Comparison of ENCODE assay signal across 15 mouse cellular contexts in the genomic region with DNA sequence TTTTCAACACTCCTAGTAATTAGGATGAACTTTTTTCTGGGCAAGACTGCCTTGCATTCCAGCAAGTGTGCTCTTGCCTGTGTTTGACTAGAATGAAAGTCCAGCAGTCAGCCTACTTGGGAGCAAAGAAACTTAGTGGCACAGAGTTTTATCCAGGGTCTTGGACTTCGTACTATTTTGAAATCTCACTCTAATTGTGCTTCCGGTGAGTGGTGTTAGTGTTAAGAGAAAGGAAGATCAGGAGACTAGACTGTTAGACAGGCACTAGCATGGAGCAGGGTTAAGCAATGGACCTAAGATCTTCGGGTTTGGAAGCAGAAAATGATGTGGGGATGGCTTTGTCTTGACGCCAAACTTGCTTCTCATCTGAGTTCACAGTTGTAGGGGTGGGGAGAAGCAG.
"Had no signal": no experiment of that assay in that cellular context is flagged by ENCODE, and none has a peak within 500 bp of the region (broad histone marks: within the 10 kb centered on the region; RNA-seq: fewer than 3 reads in every experiment).

No protein-coding gene starts in this region.

- H3K9ac ChIP-seq: liver, embryonic 14.5 days; lung, embryonic 14.5 days; midbrain, embryonic 13.5 days; midbrain, embryonic 15.5 days; neural tube, embryonic 12.5 days had no signal

- H3K4me1 ChIP-seq: megakaryocyte, embryonic 14.5 days; midbrain, embryonic 13.5 days; midbrain, embryonic 15.5 days; neural tube, embryonic 12.5 days had no signal

- H3K36me3 ChIP-seq: midbrain, embryonic 13.5 days; midbrain, embryonic 15.5 days; neural tube, embryonic 12.5 days had no signal

- H3K4me3 ChIP-seq: megakaryocyte, embryonic 14.5 days; midbrain, embryonic 13.5 days; midbrain, embryonic 15.5 days; neural tube, embryonic 12.5 days had no signal

- H3K4me2 ChIP-seq: lung, embryonic 14.5 days; midbrain, embryonic 11.5 days; midbrain, embryonic 13.5 days; midbrain, embryonic 15.5 days; neural tube, embryonic 12.5 days had no signal

- ATAC-seq: midbrain, embryonic 13.5 days; midbrain, embryonic 15.5 days had no signal

- H3K9me3 ChIP-seq: midbrain, embryonic 13.5 days; midbrain, embryonic 15.5 days; neural tube, embryonic 12.5 days had no signal

- DNase-seq: lung, postnatal 14 days; right cerebral cortex, postnatal 14 days; right cerebral cortex, postnatal 4 days; spleen, adult 18-20 months; thymus, adult 18-20 months; thymus, postnatal 14 days; thymus, postnatal 36 days had no signal

- H3K27ac ChIP-seq: liver, embryonic 14.5 days; macrophage; midbrain, embryonic 13.5 days; midbrain, embryonic 15.5 days; neural tube, embryonic 12.5 days had no signal

- H3K27me3 ChIP-seq: megakaryocyte, embryonic 14.5 days; midbrain, embryonic 13.5 days; midbrain, embryonic 15.5 days; neural tube, embryonic 12.5 days had no signal
